In the genomic region with DNA sequence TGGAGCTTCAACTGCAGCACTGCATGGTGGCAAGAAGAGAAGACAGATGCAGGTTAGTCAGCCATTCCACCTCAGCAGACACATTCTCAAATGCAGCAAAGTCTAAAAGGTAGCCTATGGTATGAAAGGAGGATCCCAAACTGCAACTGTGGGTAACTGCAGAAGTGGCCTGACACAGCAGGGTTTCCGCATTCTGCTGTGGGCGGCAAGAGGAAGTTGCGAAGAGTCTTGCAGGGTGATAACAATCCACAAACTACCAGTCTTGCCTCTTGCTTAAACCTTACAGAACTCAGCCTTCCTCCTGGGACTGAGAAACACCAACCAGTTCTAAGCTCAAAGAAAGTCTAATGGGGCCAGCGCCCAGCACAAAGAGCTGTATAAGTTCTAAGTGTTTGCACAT, we compare ENCODE assay signal across 10 mouse cellular contexts.
DNase-seq lines count a peak whose midpoint lies in the region; ATAC-seq and TF ChIP-seq lines count a peak whose summit lies in the region.
"Had no signal": no experiment of that assay in that cellular context is flagged by ENCODE, and none has a peak within 500 bp of the region (broad histone marks: within the 10 kb centered on the region; RNA-seq: fewer than 3 reads in every experiment).

No protein-coding gene starts in this region.

- peak overlapping the region; percentile 36; the same call in 1 of the 2 replicates for H3K4me3 ChIP-seq in G1E (ENCODE audit: low read depth, low read length)
- H3K4me3 ChIP-seq: forebrain, embryonic 12.5 days had no signal

- no peaks in the 10 kb centered on the region for H3K27me3 ChIP-seq in G1E (ENCODE audit: insufficient read depth, low read length)
- H3K27me3 ChIP-seq in splenic B cell, adult 2 months (ENCODE audit: control insufficient read depth, insufficient read depth, low read length, poor library complexity, severe bottlenecking): no peaks in the 10 kb centered on the region
- H3K27me3 ChIP-seq: forebrain, embryonic 12.5 days had no signal

- H3K9me3 ChIP-seq in G1E (replicated peaks): no peaks in the 10 kb centered on the region
- H3K9me3 ChIP-seq: forebrain, embryonic 12.5 days had no signal

- peak; percentile 24; the same call in 1 of the 2 replicates for ATAC-seq in G1E (ENCODE audit: extremely low read depth, insufficient number of reproducible peaks, low FRiP score, poor library complexity, severe bottlenecking)
- peak; percentile 66 for ATAC-seq in granulocyte monocyte progenitor cell, adult 5-6 weeks (replicated peaks; ENCODE audit: poor library complexity, severe bottlenecking)

- DNase-seq in G1E (ENCODE audit: low spot score): peak; percentile 57
- DNase-seq in lung, postnatal 25 days (ENCODE audit: low spot score): peak; percentile 59
- DNase-seq in splenic B cell, adult 2 months (ENCODE audit: low read depth, low spot score): peak; percentile 72
- no peak for DNase-seq in neural tube, embryonic 10.5 days (ENCODE audit: extremely low spot score, low spot score)
- no peak for DNase-seq in gastrocnemius, adult 18-20 months (ENCODE audit: low spot score)
- no peak for DNase-seq in adrenal gland, postnatal 25 days
- DNase-seq: cerebellum, postnatal 36 days; heart, postnatal 36 days had no signal

- no peak for TF ChIP-seq CTCF in G1E (IDR thresholded peaks at IDR 0.05; ENCODE audit: low read depth, low read length)

- peaks cover 18% of the 10 kb centered on the region for H3K36me3 ChIP-seq in G1E (replicated peaks)
- H3K36me3 ChIP-seq in splenic B cell, adult 2 months (ENCODE audit: control insufficient read depth, insufficient read depth, low read length, poor library complexity, severe bottlenecking): 0 out of 2 replicates have a peak, but pooled peaks cover 2% of the 10 kb centered on the region

- H3K4me1 ChIP-seq in G1E (ENCODE audit: insufficient read depth, low read depth, low read length): peaks cover 34% of the 10 kb centered on the region

Comparison
In these comparisons a context has a peak if more than half of its experiments do, and no peak if none do; other contexts are left out.
1. DNase-seq: peak in G1E (single experiment), lung, postnatal 25 days (single experiment) and splenic B cell, adult 2 months (single experiment); none in neural tube, embryonic 10.5 days (single experiment), gastrocnemius, adult 18-20 months (single experiment) and adrenal gland, postnatal 25 days (single experiment).